ENCODE assay signal across 12 mouse cellular contexts in the genomic region with DNA sequence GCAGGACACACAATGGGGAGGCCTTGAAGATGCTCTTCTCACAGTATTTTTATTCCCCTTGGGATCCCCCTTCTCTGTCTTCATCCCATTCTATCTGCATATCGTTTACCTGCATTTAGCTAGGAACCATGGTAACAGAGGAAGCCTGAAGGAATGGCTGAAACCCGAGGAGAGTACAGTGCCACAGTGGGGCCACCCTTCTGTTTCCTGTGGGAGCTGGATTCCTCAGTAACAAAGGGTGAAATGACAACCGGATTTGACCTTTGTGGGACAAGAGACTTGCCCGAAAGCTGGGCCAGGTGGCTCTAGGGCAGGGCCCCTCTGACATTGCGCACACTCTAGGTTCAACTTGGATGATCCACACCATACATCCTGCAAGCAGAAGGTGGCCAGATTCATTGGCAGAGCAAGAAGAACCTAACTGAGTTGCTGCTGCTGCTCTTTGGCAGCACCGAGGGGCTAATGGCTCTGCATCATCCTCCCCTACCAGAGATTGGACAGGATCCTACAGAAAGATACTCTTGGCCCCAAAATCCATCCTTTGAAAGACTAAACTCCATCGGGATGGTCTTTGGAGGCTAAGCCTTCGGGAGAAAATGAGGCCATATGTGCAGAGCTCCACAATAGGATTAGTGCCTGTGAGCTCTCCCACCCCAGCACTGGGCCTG.
"Had no signal": no experiment of that assay in that cellular context is flagged by ENCODE, and none has a peak within 500 bp of the region (broad histone marks: within the 10 kb centered on the region; RNA-seq: fewer than 3 reads in every experiment).

No protein-coding gene starts in this region.

- H3K4me3 ChIP-seq: layer of hippocampus, adult 2 months; limb, embryonic 12.5 days; liver, embryonic 13.5 days; midbrain, embryonic 15.5 days; neural tube, embryonic 13.5 days had no signal

- H3K9ac ChIP-seq: limb, embryonic 12.5 days; liver, embryonic 13.5 days; liver, postnatal 0 days; midbrain, embryonic 15.5 days; neural tube, embryonic 13.5 days had no signal

- ATAC-seq: liver, postnatal 0 days; midbrain, embryonic 15.5 days had no signal

- H3K4me2 ChIP-seq: limb, embryonic 12.5 days; liver, embryonic 13.5 days; midbrain, embryonic 15.5 days; neural tube, embryonic 13.5 days had no signal

- H3K27me3 ChIP-seq: limb, embryonic 12.5 days; liver, embryonic 13.5 days; midbrain, embryonic 15.5 days; neural tube, embryonic 13.5 days had no signal

- H3K27ac ChIP-seq: kidney, postnatal 0 days; layer of hippocampus, adult 2 months; limb, embryonic 12.5 days; liver, embryonic 13.5 days; midbrain, embryonic 15.5 days; neural tube, embryonic 13.5 days had no signal

- H3K4me1 ChIP-seq: liver, embryonic 13.5 days had no signal

- H3K9me3 ChIP-seq: limb, embryonic 12.5 days; liver, embryonic 13.5 days; midbrain, embryonic 15.5 days; neural tube, embryonic 13.5 days had no signal

- DNase-seq: kidney, adult 18-20 months; kidney, postnatal 36 days; liver; liver, embryonic 13.5 days; liver, postnatal 0 days; right cerebral cortex, adult 18-20 months; right cerebral cortex, postnatal 25 days had no signal

- H3K36me3 ChIP-seq: limb, embryonic 12.5 days; liver, embryonic 13.5 days; midbrain, embryonic 15.5 days; neural tube, embryonic 13.5 days had no signal
